Mouse (Mus musculus) bone marrow, adult 2 months (tissue): ENCODE measurements around the gene Phf23. TPM values are rescaled to one million over a fixed set of nuclear protein-coding genes. Genes with fewer than 3 reads are reported as not detected.
"Not testable (repeated sequence)": the region's sequence is repeated elsewhere in the genome, so short reads cannot be mapped to it uniquely, and the experiment has no call there.

Experiments
- H3K27ac ChIP-seq: fragments of 200-500 bp; 2 replicates; pipeline ENCODE4 v1.5.1; 2012; ENCODE audit warnings: low read depth, mild to moderate bottlenecking, control low read depth, inconsistent platforms, low read length; ENCODE audit not compliant: control insufficient read depth, poor library complexity, insufficient read depth
- H3K4me1 ChIP-seq: fragments of 200-500 bp; 2 replicates; pipeline ENCODE4 v1.6.1; 2011; ENCODE audit warnings: low read length; ENCODE audit not compliant: control insufficient read depth, insufficient read depth
- H3K4me3 ChIP-seq: fragments of 200-500 bp; replicated peaks from 2 replicates; pipeline ENCODE3; 2011; ENCODE audit warnings: mild to moderate bottlenecking, low read depth, low read length, control low read depth; ENCODE audit not compliant: control insufficient read depth
- CTCF ChIP-seq: fragments of 200-500 bp; IDR thresholded peaks from 2 replicates; pipeline ENCODE4 v1.5.1; 2011; ENCODE audit warnings: low read length, control low read depth; ENCODE audit not compliant: control insufficient read depth, insufficient read depth
- POLR2A ChIP-seq: fragments of 200-500 bp; IDR thresholded peaks from 2 replicates; pipeline ENCODE4 v1.6.1; 2011; ENCODE audit warnings: low read depth, mild to moderate bottlenecking, control low read depth, low read length, borderline replicate concordance; ENCODE audit not compliant: control insufficient read depth
- WGBS: fragments of 180-500 bp; shearing (Covaris S2); methylation state at CpG from one replicate; pipeline ENCODE4 v1.1.7; 2018; 5-methylcytosine and 5-hydroxymethylcytosine counted together
- polyA plus RNA-seq: library from polyadenylated mRNA; stranded (reverse); fragments of >200 nt; gene quantifications from 2 replicates; pipeline ENCODE4 v1.2.4, GENCODE M21; 2011; ENCODE audit warnings: low replicate concordance; ENCODE audit not compliant: missing spikeins, insufficient read depth, insufficient read length

The Phf23 gene
- polyA plus RNA-seq, 1 experiment, result 72.4 TPM

- peaks cover 1% of the 10 kb centered on the region; the same call in 1 of the 2 replicates for H3K4me1 ChIP-seq
- TF ChIP-seq POLR2A (no peak), CTCF (no peak)
- no peak overlapping the region for H3K27ac ChIP-seq
- WGBS, result 55% methylated on average over 11 of the region's 11 CpGs
- no peak overlapping the region for H3K4me3 ChIP-seq
Observed at GRCm38 (mm10) chr11:69953267-69953915, 42.2 kb upstream of the Phf23 start.

DNA sequence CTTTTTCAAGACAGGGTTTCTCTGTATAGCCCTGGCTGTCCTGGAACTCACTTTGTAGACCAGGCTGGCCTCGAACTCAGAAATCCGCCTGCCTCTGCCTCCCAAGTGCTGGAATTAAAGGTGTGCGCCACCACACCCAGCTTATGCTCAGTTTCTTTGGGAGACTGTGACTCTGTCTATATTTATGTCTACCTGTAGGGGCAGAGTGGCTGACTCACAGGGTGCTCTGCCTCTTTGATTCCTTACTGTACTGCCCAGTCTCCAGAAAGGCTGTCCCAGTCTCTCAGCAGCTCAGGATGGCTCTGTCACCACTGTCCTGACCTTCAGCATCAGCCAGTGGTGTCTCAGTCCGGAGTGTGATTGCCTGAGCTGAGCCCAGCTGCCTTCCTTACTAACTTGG, 40.0 kb upstream of the Phf23 start:
- not testable (repeated sequence) for H3K4me3 ChIP-seq, H3K27ac ChIP-seq, H3K4me1 ChIP-seq
- 75% methylated on average over 4 of the region's 4 CpGs for WGBS

GRCm38 (mm10) chr11:69956218-69956617, 39.4 kb upstream of the Phf23 start:
- WGBS, result 68% methylated on average over 1 of the region's 1 CpGs
- H3K4me1 ChIP-seq, result no peaks in the 10 kb centered on the region
- no peak overlapping the region for H3K27ac ChIP-seq
- TF ChIP-seq POLR2A, result no peak
- no peak for TF ChIP-seq CTCF
- no peak overlapping the region for H3K4me3 ChIP-seq

GRCm38 (mm10) chr11:69960616-69961015, 35.0 kb upstream of the Phf23 start:
- 55% methylated on average over 5 of the region's 5 CpGs for WGBS
- Histone ChIP-seq H3K27ac (no peak overlapping the region), H3K4me1 (peaks cover 2% of the 10 kb centered on the region; the same call in 1 of the 2 replicates), H3K4me3 (no peak overlapping the region)
- TF ChIP-seq POLR2A (no peak), CTCF (peak; percentile 38; the same call in 1 of the 2 replicates)

- no peak for TF ChIP-seq POLR2A
- no peak for TF ChIP-seq CTCF
- Histone ChIP-seq H3K4me1 (peaks cover 3% of the 10 kb centered on the region; the same call in 1 of the 2 replicates), H3K27ac (no peak overlapping the region), H3K4me3 (no peak overlapping the region)
- 3% methylated on average over 5 of the region's 5 CpGs for WGBS
Observed at GRCm38 (mm10) chr11:69961841-69962240, 33.7 kb upstream of the Phf23 start.

- Histone ChIP-seq H3K4me3 (no peak within 1 kb of the TSS), H3K4me1 (peaks cover 3% of the 10 kb centered on the region; the same call in 1 of the 2 replicates), H3K27ac (no peak within 1 kb of the TSS; the same call in 1 of the 2 replicates)
- WGBS, result 38% methylated on average over 24 of the region's 24 CpGs
- TF ChIP-seq CTCF (no peak), POLR2A (no peak)
Observed at GRCm38 (mm10) chr11:69964650-69965270, 30.8 kb upstream of the Phf23 start, which contains the start of gene Cldn7. Gene Cldn7, plus strand, starts transcription at chr11:69964779.

- 7% methylated on average over 49 of the region's 49 CpGs for WGBS
Observed at GRCm38 (mm10) chr11:69965271-69966005, 30.1 kb upstream of the Phf23 start.

DNA sequence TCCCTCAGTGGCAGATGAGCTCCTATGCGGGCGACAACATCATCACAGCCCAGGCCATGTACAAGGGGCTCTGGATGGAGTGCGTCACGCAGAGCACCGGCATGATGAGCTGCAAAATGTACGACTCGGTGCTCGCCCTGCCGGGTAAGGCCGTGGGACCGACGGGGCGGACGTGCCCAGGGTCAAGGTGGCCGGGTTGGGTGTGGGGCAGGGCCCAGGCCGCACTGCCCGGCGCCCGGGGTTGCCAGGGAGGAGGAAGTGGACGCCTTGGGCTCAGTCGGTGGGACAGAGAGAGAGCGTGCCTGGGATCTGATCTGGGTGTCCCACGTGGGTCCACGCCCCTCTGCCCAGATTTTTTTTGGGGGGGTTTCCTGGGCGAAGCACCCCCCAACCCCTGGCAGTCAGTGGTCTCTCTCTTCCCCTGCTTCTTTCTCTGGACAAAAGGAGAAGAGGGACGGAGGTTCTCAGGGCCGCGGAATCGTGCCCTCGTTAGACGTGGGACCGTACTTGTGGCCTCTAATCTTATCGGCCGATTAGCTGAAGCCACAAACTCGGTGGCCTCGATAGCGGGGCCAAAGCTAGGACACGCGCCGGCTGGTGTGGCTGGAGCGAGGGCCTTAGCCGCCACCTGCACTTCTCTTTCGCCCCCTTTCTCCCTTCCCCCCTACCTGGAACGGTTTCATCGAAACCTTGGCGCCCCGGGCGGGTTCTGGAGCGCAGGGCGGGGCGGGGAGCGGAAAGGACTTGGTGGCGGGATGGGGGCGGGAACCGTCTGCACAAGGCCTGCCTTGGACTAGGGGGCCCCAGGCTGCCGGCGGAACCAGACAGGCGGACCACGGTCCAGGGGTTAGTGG, 29.3 kb upstream of the Phf23 start:
- TF ChIP-seq POLR2A, result no peak
- TF ChIP-seq CTCF, result no peak

More at GRCm38 (mm10) chr11:69965271-69966005, 30.1 kb upstream of the Phf23 start:
- TF ChIP-seq POLR2A (no peak), CTCF (no peak)
- no peak overlapping the region; the same call in 1 of the 2 replicates for H3K27ac ChIP-seq
- peaks cover 3% of the 10 kb centered on the region; the same call in 1 of the 2 replicates for H3K4me1 ChIP-seq
- no peak overlapping the region for H3K4me3 ChIP-seq

More for the DNA sequence above, 29.3 kb upstream of the Phf23 start:
- no peak overlapping the region for H3K27ac ChIP-seq
- no peak overlapping the region for H3K4me3 ChIP-seq
- H3K4me1 ChIP-seq, result peaks cover 3% of the 10 kb centered on the region; the same call in 1 of the 2 replicates
- WGBS, result 4% methylated on average over 58 of the region's 59 CpGs
